Mouse (Mus musculus): ENCODE results near the gene Cpvl. TPM values are rescaled to one million over a fixed set of nuclear protein-coding genes. Genes with fewer than 3 reads are reported as not detected.

Cpvl gene
- polyA plus RNA-seq, 1 experiment from 2014 or later = 0.59 TPM

- Histone ChIP-seq H3K9ac (ENCODE audit: low read depth, low read length) (no peak overlapping the region), H3K4me1 (replicated peaks; ENCODE audit: insufficient read depth, low read length) (peaks cover 29% of the 10 kb centered on the region; the same call in 1 of the 2 replicates), H3K4me3 (replicated peaks; ENCODE audit: low read depth, low read length) (no peak overlapping the region), H3K27me3 (ENCODE audit: insufficient read depth, low read length) (no peaks in the 10 kb centered on the region), H3K4me2 (ENCODE audit: low read length) (no peak overlapping the region), H3K27ac (no peak overlapping the region), H3K36me3 (ENCODE audit: insufficient read depth, low read length) (no peaks in the 10 kb centered on the region), H3K9me3 (replicated peaks; ENCODE audit: low read length) (no peaks in the 10 kb centered on the region)
- TF ChIP-seq CTCF (IDR thresholded peaks at IDR 0.05; ENCODE audit: low read depth) = no peak
- ATAC-seq (replicated peaks; ENCODE audit: low FRiP score, low read depth) (no peak), DNase-seq (ENCODE audit: low spot score) (no peak)
- WGBS = 24% methylated on average over 4 of the region's 5 CpGs
Measured at GRCm38 (mm10) chr6:53909446-53909845, 69.0 kb downstream of the Cpvl start.

- no peak overlapping the region for H3K4me2 ChIP-seq (ENCODE audit: low read length)
- no peak overlapping the region for H3K4me3 ChIP-seq (replicated peaks; ENCODE audit: low read depth, low read length)
- no peak for TF ChIP-seq CTCF (IDR thresholded peaks at IDR 0.05; ENCODE audit: low read depth)
- DNase-seq (ENCODE audit: low spot score) (peak; percentile 96), ATAC-seq (replicated peaks; ENCODE audit: low FRiP score, low read depth) (no peak; the same call in 1 of the 2 replicates)
- no peaks in the 10 kb centered on the region for H3K27me3 ChIP-seq (ENCODE audit: insufficient read depth, low read length)
- H3K9ac ChIP-seq (ENCODE audit: low read depth, low read length) = no peak overlapping the region
- peaks cover 27% of the 10 kb centered on the region; the same call in 1 of the 2 replicates for H3K4me1 ChIP-seq (replicated peaks; ENCODE audit: insufficient read depth, low read length)
- peak overlapping the region; percentile 85 for H3K27ac ChIP-seq
- 46% methylated on average over 4 of the region's 4 CpGs for WGBS
- no peaks in the 10 kb centered on the region for H3K9me3 ChIP-seq (replicated peaks; ENCODE audit: low read length)
- no peaks in the 10 kb centered on the region for H3K36me3 ChIP-seq (ENCODE audit: insufficient read depth, low read length)
Measured at GRCm38 (mm10) chr6:53906871-53907270, 71.6 kb downstream of the Cpvl start.

GRCm38 (mm10) chr6:53906051-53906462 is 72.4 kb downstream of the Cpvl start:
- no peak for TF ChIP-seq CTCF (IDR thresholded peaks at IDR 0.05; ENCODE audit: low read depth)
- ATAC-seq (replicated peaks; ENCODE audit: low FRiP score, low read depth) (no peak), DNase-seq (ENCODE audit: low spot score) (peak; percentile 85)
- 20% methylated on average over 1 of the region's 1 CpGs for WGBS
- Histone ChIP-seq H3K36me3 (ENCODE audit: insufficient read depth, low read length) (no peaks in the 10 kb centered on the region), H3K4me2 (ENCODE audit: low read length) (no peak overlapping the region), H3K27me3 (ENCODE audit: insufficient read depth, low read length) (no peaks in the 10 kb centered on the region), H3K27ac (peak overlapping the region; percentile 85), H3K4me1 (replicated peaks; ENCODE audit: insufficient read depth, low read length) (peaks cover 21% of the 10 kb centered on the region; the same call in 1 of the 2 replicates), H3K4me3 (replicated peaks; ENCODE audit: low read depth, low read length) (no peak overlapping the region), H3K9me3 (replicated peaks; ENCODE audit: low read length) (no peaks in the 10 kb centered on the region), H3K9ac (ENCODE audit: low read depth, low read length) (no peak overlapping the region)

GRCm38 (mm10) chr6:53905576-53905975 is 72.9 kb downstream of the Cpvl start:
- 69% methylated on average over 4 of the region's 4 CpGs for WGBS

GRCm38 (mm10) chr6:53904703-53905395 is 73.6 kb downstream of the Cpvl start:
- H3K9me3 ChIP-seq (replicated peaks; ENCODE audit: low read length) = no peaks in the 10 kb centered on the region
- TF ChIP-seq CTCF (IDR thresholded peaks at IDR 0.05; ENCODE audit: low read depth) = no peak
- H3K4me2 ChIP-seq (ENCODE audit: low read length) = no peak overlapping the region
- ATAC-seq (replicated peaks; ENCODE audit: low FRiP score, low read depth) (no peak), DNase-seq (ENCODE audit: low spot score) (peak; percentile 65)
- H3K36me3 ChIP-seq (ENCODE audit: insufficient read depth, low read length) = no peaks in the 10 kb centered on the region
- H3K4me1 ChIP-seq (replicated peaks; ENCODE audit: insufficient read depth, low read length) = peaks cover 21% of the 10 kb centered on the region; the same call in 1 of the 2 replicates
- no peak overlapping the region for H3K4me3 ChIP-seq (replicated peaks; ENCODE audit: low read depth, low read length)
- peak overlapping the region; percentile 85 for H3K27ac ChIP-seq
- no peaks in the 10 kb centered on the region for H3K27me3 ChIP-seq (ENCODE audit: insufficient read depth, low read length)
- WGBS = 53% methylated on average over 4 of the region's 4 CpGs
- no peak overlapping the region for H3K9ac ChIP-seq (ENCODE audit: low read depth, low read length)

More at GRCm38 (mm10) chr6:53905576-53905975, 72.9 kb downstream of the Cpvl start:
- no peak for ATAC-seq (replicated peaks; ENCODE audit: low FRiP score, low read depth)
- H3K27ac ChIP-seq = peak overlapping the region; percentile 85
- TF ChIP-seq CTCF (IDR thresholded peaks at IDR 0.05; ENCODE audit: low read depth) = no peak
- peaks cover 21% of the 10 kb centered on the region; the same call in 1 of the 2 replicates for H3K4me1 ChIP-seq (replicated peaks; ENCODE audit: insufficient read depth, low read length)
- no peak overlapping the region for H3K4me3 ChIP-seq (replicated peaks; ENCODE audit: low read depth, low read length)
- H3K9ac ChIP-seq (ENCODE audit: low read depth, low read length) = no peak overlapping the region
- H3K9me3 ChIP-seq (replicated peaks; ENCODE audit: low read length) = no peaks in the 10 kb centered on the region
- DNase-seq (ENCODE audit: low spot score) = no peak
- H3K36me3 ChIP-seq (ENCODE audit: insufficient read depth, low read length) = no peaks in the 10 kb centered on the region
- H3K27me3 ChIP-seq (ENCODE audit: insufficient read depth, low read length) = no peaks in the 10 kb centered on the region
- no peak overlapping the region for H3K4me2 ChIP-seq (ENCODE audit: low read length)

- WGBS = 60% methylated on average over 3 of the region's 3 CpGs
- DNase-seq (ENCODE audit: low spot score) (peak; percentile 82), ATAC-seq (replicated peaks; ENCODE audit: low FRiP score, low read depth) (no peak)
- H3K27ac ChIP-seq = peak overlapping the region; percentile 85
- no peak overlapping the region for H3K9ac ChIP-seq (ENCODE audit: low read depth, low read length)
- H3K9me3 ChIP-seq (replicated peaks; ENCODE audit: low read length) = no peaks in the 10 kb centered on the region
- H3K4me1 ChIP-seq (replicated peaks; ENCODE audit: insufficient read depth, low read length) = peaks cover 19% of the 10 kb centered on the region; the same call in 1 of the 2 replicates
- H3K4me2 ChIP-seq (ENCODE audit: low read length) = no peak overlapping the region
- H3K36me3 ChIP-seq (ENCODE audit: insufficient read depth, low read length) = no peaks in the 10 kb centered on the region
- H3K27me3 ChIP-seq (ENCODE audit: insufficient read depth, low read length) = no peaks in the 10 kb centered on the region
- H3K4me3 ChIP-seq (replicated peaks; ENCODE audit: low read depth, low read length) = no peak overlapping the region
- no peak for TF ChIP-seq CTCF (IDR thresholded peaks at IDR 0.05; ENCODE audit: low read depth)
Measured at GRCm38 (mm10) chr6:53904186-53904585, 74.3 kb downstream of the Cpvl start.
